Mouse (Mus musculus) myocyte (in vitro differentiated cells): Measurements from ENCODE around the gene Fgl2. TPM values are rescaled to one million over a fixed set of nuclear protein-coding genes. Genes with fewer than 3 reads are reported as not detected.

Source experiments
- H3K27me3 ChIP-seq: one replicate; pipeline ENCODE4 v1.6.1; 2011; ENCODE audit not compliant: control insufficient read depth, insufficient read depth, insufficient read length
- H3K36me3 ChIP-seq: one replicate; pipeline ENCODE4 v1.6.1; 2011; ENCODE audit not compliant: control insufficient read depth, insufficient read depth
- H3K4me2 ChIP-seq: one replicate; pipeline ENCODE4 v1.6.1; 2011; ENCODE audit warnings: low read depth, control low read depth
- H3K4me3 ChIP-seq: one replicate; pipeline ENCODE4 v1.5.1; 2011; ENCODE audit warnings: mild to moderate bottlenecking, control low read depth, moderate library complexity
- H3K79me2 ChIP-seq: one replicate; pipeline ENCODE4 v1.6.1; 2011; ENCODE audit not compliant: control insufficient read depth, insufficient read depth
- H3ac ChIP-seq: one replicate; pipeline ENCODE4 v1.6.1; 2011; ENCODE audit not compliant: control insufficient read depth, insufficient read length
- CEBPB ChIP-seq: IDR thresholded peaks from 2 replicates; pipeline ENCODE4 v1.6.1; 2011; ENCODE audit warnings: mild to moderate bottlenecking, moderate library complexity; ENCODE audit not compliant: poor library complexity, insufficient read depth, severe bottlenecking
- E2F4 ChIP-seq: IDR thresholded peaks from one replicate; pipeline ENCODE4 v1.6.1; 2011; ENCODE audit warnings: mild to moderate bottlenecking, control low read depth, moderate library complexity; ENCODE audit not compliant: insufficient read depth
- MAX ChIP-seq: IDR thresholded peaks from one replicate; pipeline ENCODE4 v1.6.1; 2011; ENCODE audit warnings: low read depth, mild to moderate bottlenecking, control low read depth
- MYOD1 ChIP-seq, 3 experiments: IDR thresholded peaks; one replicate each; pipeline ENCODE4 v1.6.1; 2011; ENCODE audit warnings: control low read depth in 2 of 3, low read depth in 2 of 3, mild to moderate bottlenecking in 2 of 3, moderate library complexity in 1 of 3; ENCODE audit not compliant: insufficient read length in 2 of 3, control insufficient read depth in 1 of 3
- MYOG ChIP-seq, 3 experiments: IDR thresholded peaks; one replicate each; pipeline ENCODE4 v1.6.1; 2011; ENCODE audit warnings: control low read depth in 2 of 3, low read depth in 2 of 3, mild to moderate bottlenecking in 2 of 3; ENCODE audit not compliant: insufficient read length in 2 of 3, control insufficient read depth in 1 of 3, insufficient read depth in 1 of 3
- POLR2A ChIP-seq: IDR thresholded peaks from one replicate; pipeline ENCODE4 v1.6.1; 2011; ENCODE audit warnings: low read depth, mild to moderate bottlenecking, control low read depth, moderate library complexity; ENCODE audit not compliant: insufficient read length
- POLR2AphosphoS2 ChIP-seq: IDR thresholded peaks from one replicate; pipeline ENCODE4 v1.6.1; 2011; ENCODE audit warnings: low read depth, control low read depth; ENCODE audit not compliant: insufficient read length
- REST ChIP-seq: IDR thresholded peaks from one replicate; pipeline ENCODE4 v1.6.1; 2011; ENCODE audit warnings: mild to moderate bottlenecking, control low read depth, moderate library complexity; ENCODE audit not compliant: insufficient read depth, insufficient read length
- SRF ChIP-seq: IDR thresholded peaks from one replicate; pipeline ENCODE4 v1.6.1; 2011; ENCODE audit warnings: low read depth; ENCODE audit not compliant: control insufficient read depth, insufficient read length
- TCF12 ChIP-seq: IDR thresholded peaks from one replicate; pipeline ENCODE4 v1.6.1; 2011; ENCODE audit warnings: mild to moderate bottlenecking, control low read depth; ENCODE audit not compliant: poor library complexity, insufficient read depth, severe bottlenecking
- TCF3 ChIP-seq: IDR thresholded peaks from one replicate; pipeline ENCODE4 v1.6.1; 2011; ENCODE audit warnings: low read depth, control low read depth; ENCODE audit not compliant: insufficient read length
- USF1 ChIP-seq: IDR thresholded peaks from one replicate; pipeline ENCODE4 v1.6.1; 2011; ENCODE audit warnings: low read depth, mild to moderate bottlenecking, control low read depth, moderate library complexity
- polyA plus RNA-seq: library from polyadenylated mRNA; unstranded; fragments of >200 nt; fragmentation: generic; extraction: Trizol; gene quantifications from one replicate; pipeline ENCODE4 v1.2.1, GENCODE M21; 2012; ENCODE audit warnings: missing spikeins

The Fgl2 gene
- polyA plus RNA-seq, 1 experiment = 0.04 TPM

GRCm38 (mm10) chr5:21387340-21387739 is 14.9 kb downstream of the Fgl2 start:
- no peaks in the 10 kb centered on the region for H3K36me3 ChIP-seq
- TF ChIP-seq TCF3 (no peak), TCF12 (no peak), MYOD1 (IDR thresholded peaks at IDR 0.05; ENCODE audit: control insufficient read depth in 1 of 3, insufficient read length in 2 of 3, low read depth in 2 of 3) (no peak)
- H3K4me2 ChIP-seq = no peak overlapping the region
- H3K4me3 ChIP-seq = no peak overlapping the region
- no peaks in the 10 kb centered on the region for H3K79me2 ChIP-seq
- H3ac ChIP-seq = no peak overlapping the region
- no peaks in the 10 kb centered on the region for H3K27me3 ChIP-seq

- Histone ChIP-seq H3ac (no peak overlapping the region), H3K27me3 (no peaks in the 10 kb centered on the region), H3K4me2 (no peak overlapping the region), H3K4me3 (no peak overlapping the region), H3K79me2 (no peaks in the 10 kb centered on the region), H3K36me3 (no peaks in the 10 kb centered on the region)
- TF ChIP-seq TCF12 = no peak
- TF ChIP-seq TCF3 = no peak
- TF ChIP-seq POLR2A = no peak
- no peak for TF ChIP-seq SRF
- no peak for TF ChIP-seq CEBPB
- no peak for TF ChIP-seq MAX
- TF ChIP-seq REST = no peak
- TF ChIP-seq USF1 = no peak
- TF ChIP-seq MYOG (IDR thresholded peaks at IDR 0.05; ENCODE audit: control insufficient read depth in 1 of 3, insufficient read depth in 1 of 3, insufficient read length in 2 of 3, low read depth in 2 of 3) = no peak
- no peak for TF ChIP-seq E2F4
- no peak for TF ChIP-seq MYOD1 (IDR thresholded peaks at IDR 0.05; ENCODE audit: control insufficient read depth in 1 of 3, insufficient read length in 2 of 3, low read depth in 2 of 3)
- no peak for TF ChIP-seq POLR2AphosphoS2
Observed at GRCm38 (mm10) chr5:21388855-21389254, 16.4 kb downstream of the Fgl2 start.

GRCm38 (mm10) chr5:21391616-21392384 is 19.4 kb downstream of the Fgl2 start:
- H3K27me3 ChIP-seq = no peaks in the 10 kb centered on the region
- no peaks in the 10 kb centered on the region for H3K79me2 ChIP-seq
- no peaks in the 10 kb centered on the region for H3K36me3 ChIP-seq
- no peak overlapping the region for H3ac ChIP-seq
- H3K4me2 ChIP-seq = no peak overlapping the region
- H3K4me3 ChIP-seq = no peak overlapping the region
- TF ChIP-seq MYOG (IDR thresholded peaks at IDR 0.05; ENCODE audit: control insufficient read depth in 1 of 3, insufficient read depth in 1 of 3, insufficient read length in 2 of 3, low read depth in 2 of 3) (no peak), CEBPB (no peak), TCF3 (no peak), POLR2A (no peak), POLR2AphosphoS2 (no peak), REST (no peak), MYOD1 (IDR thresholded peaks at IDR 0.05; ENCODE audit: control insufficient read depth in 1 of 3, insufficient read length in 2 of 3, low read depth in 2 of 3) (no peak)

GRCm38 (mm10) chr5:21394562-21394961 is 22.1 kb downstream of the Fgl2 start:
- no peaks in the 10 kb centered on the region for H3K27me3 ChIP-seq
- no peak for TF ChIP-seq MYOD1 (IDR thresholded peaks at IDR 0.05; ENCODE audit: control insufficient read depth in 1 of 3, insufficient read length in 2 of 3, low read depth in 2 of 3)
- no peak for TF ChIP-seq POLR2AphosphoS2
- no peak for TF ChIP-seq E2F4
- TF ChIP-seq USF1 = no peak
- no peak for TF ChIP-seq POLR2A
- TF ChIP-seq TCF12 = no peak
- no peak for TF ChIP-seq CEBPB
- no peak for TF ChIP-seq REST
- H3K79me2 ChIP-seq = no peaks in the 10 kb centered on the region
- H3K4me3 ChIP-seq = no peak overlapping the region
- H3ac ChIP-seq = no peak overlapping the region
- no peaks in the 10 kb centered on the region for H3K36me3 ChIP-seq
- H3K4me2 ChIP-seq = no peak overlapping the region

GRCm38 (mm10) chr5:21395205-21395840 is 22.9 kb downstream of the Fgl2 start:
- no peak for TF ChIP-seq CEBPB
- TF ChIP-seq USF1 = no peak
- TF ChIP-seq MYOG (IDR thresholded peaks at IDR 0.05; ENCODE audit: control insufficient read depth in 1 of 3, insufficient read depth in 1 of 3, insufficient read length in 2 of 3, low read depth in 2 of 3) = no peak
- no peak for TF ChIP-seq POLR2AphosphoS2
- TF ChIP-seq REST = no peak
- no peak for TF ChIP-seq SRF
- TF ChIP-seq MYOD1 (IDR thresholded peaks at IDR 0.05; ENCODE audit: control insufficient read depth in 1 of 3, insufficient read length in 2 of 3, low read depth in 2 of 3) = no peak
- TF ChIP-seq TCF12 = no peak
- TF ChIP-seq POLR2A = no peak
- TF ChIP-seq TCF3 = no peak
- no peak for TF ChIP-seq MAX
- no peak for TF ChIP-seq E2F4
- H3K4me3 ChIP-seq = no peak overlapping the region
- no peaks in the 10 kb centered on the region for H3K79me2 ChIP-seq
- H3ac ChIP-seq = no peak overlapping the region
- no peaks in the 10 kb centered on the region for H3K36me3 ChIP-seq
- no peaks in the 10 kb centered on the region for H3K27me3 ChIP-seq
- H3K4me2 ChIP-seq = no peak overlapping the region
